Mouse (Mus musculus): ENCODE measurements at regions not wholly inside any gene's neighbourhood (a gene's known extent, or its start where the extent isn't known, plus 50 kb on each side); places are given as distances from the start of the nearest gene placed in this dataset.

DNA sequence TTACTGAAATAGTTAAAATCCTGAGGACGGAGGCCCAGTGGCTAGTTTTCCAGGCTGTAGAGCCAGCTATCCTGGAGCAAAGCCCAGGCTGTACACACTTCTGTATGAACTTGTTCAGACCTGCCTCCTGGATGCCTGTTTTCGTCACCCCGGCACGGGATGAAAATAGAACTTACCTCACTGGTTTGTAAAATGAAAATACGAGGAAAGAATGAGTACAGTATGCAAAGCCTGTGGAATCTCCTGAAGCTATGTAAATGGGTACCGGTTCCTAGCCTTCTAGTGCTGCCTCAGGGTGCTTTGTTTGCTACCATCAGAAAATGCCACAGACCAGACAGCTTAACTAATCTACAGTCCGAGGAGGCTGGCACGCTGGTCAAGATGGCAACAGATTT is 276.0 kb upstream of the Cdyl start:
- H3K4me2 ChIP-seq (ENCODE audit: low read depth, low read length), result no peak overlapping the region
- H3K27me3 ChIP-seq (ENCODE audit: control insufficient read depth, insufficient read depth, low read length), result no peaks in the 10 kb centered on the region
- no peaks in the 10 kb centered on the region for H3K4me1 ChIP-seq (ENCODE audit: control insufficient read depth, insufficient read depth, low read length)
- no peaks in the 10 kb centered on the region for H3K9me3 ChIP-seq (ENCODE audit: control insufficient read depth, low read length)
- 71% methylated on average over 8 of the region's 8 CpGs for WGBS
- no peak overlapping the region for H3K4me3 ChIP-seq (ENCODE audit: low read depth, low read length)
- no peak for ATAC-seq (ENCODE audit: low read depth)
- no peak overlapping the region for H3K9ac ChIP-seq (replicated peaks; ENCODE audit: low read depth, low read length)
- no peak overlapping the region for H3K27ac ChIP-seq (ENCODE audit: low read depth, low read length)
- no peaks in the 10 kb centered on the region for H3K36me3 ChIP-seq (ENCODE audit: control insufficient read depth, insufficient read depth, low read length)

DNA sequence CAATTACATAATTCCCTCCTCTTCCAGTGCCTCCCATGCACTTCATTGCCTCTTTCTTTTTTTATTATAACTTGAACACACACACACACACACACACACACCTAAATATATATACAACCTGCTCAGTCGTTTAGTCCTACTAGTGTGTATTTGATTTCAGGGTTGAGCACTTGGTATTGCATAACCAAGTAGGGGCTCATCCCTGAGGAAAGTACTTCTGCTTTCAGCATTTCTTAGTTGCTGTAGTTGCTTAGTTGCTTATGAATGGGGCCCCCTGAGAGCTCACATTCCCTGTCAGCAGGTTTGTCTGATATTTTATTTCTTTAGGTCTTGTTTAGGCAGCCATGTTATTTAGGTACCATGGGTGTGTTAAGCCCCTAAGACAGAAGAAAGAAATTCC is 271.3 kb upstream of the Cdyl start:
- no peaks in the 10 kb centered on the region for H3K27me3 ChIP-seq (ENCODE audit: control insufficient read depth, insufficient read depth, low read length)
- H3K36me3 ChIP-seq (ENCODE audit: control insufficient read depth, insufficient read depth, low read length), result no peaks in the 10 kb centered on the region
- WGBS, result 69% methylated on average over 1 of the region's 1 CpGs
- ATAC-seq (ENCODE audit: low read depth), result no peak
- H3K27ac ChIP-seq (ENCODE audit: low read depth, low read length), result no peak overlapping the region
- H3K4me3 ChIP-seq (ENCODE audit: low read depth, low read length), result no peak overlapping the region
- H3K9me3 ChIP-seq (ENCODE audit: control insufficient read depth, low read length), result no peaks in the 10 kb centered on the region
- no peak overlapping the region for H3K4me2 ChIP-seq (ENCODE audit: low read depth, low read length)
- no peak overlapping the region for H3K9ac ChIP-seq (replicated peaks; ENCODE audit: low read depth, low read length)
- no peaks in the 10 kb centered on the region for H3K4me1 ChIP-seq (ENCODE audit: control insufficient read depth, insufficient read depth, low read length)

DNA sequence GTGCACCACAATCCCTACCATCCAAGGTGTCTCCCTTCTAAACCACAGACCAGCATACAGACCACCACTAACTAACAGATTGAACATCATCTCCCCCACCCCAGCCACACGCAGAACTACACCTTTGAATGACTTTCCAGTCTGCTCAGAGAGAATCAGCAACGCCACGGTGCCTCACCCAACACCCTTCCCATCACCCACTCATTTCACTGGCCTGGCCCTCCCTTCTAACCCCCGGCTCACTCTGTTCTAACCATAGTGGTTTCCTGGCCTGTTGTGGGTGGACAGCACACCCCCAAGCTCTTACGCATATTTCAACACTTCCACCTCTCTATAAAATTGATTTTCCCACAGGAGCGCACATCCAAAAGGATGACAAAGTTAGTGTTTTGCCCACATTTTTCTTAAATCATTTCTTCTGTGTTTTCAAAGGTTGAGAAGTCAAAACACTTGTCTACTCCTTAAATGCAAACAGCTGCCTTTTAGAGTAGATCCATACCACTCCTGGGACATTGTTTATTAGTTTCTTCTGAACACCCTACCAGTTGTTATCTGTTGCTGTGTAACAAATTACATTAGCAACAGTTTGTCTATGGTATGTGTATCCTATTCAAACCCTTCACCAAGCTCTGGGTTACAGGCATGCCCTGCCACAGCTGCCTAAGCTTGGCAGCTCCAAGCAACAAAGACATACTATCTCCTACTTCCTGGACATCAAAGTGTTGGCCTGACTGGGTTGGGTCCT is 269.7 kb upstream of the Cdyl start:
- Histone ChIP-seq H3K4me1 (ENCODE audit: control insufficient read depth, insufficient read depth, low read length) (no peaks in the 10 kb centered on the region), H3K36me3 (ENCODE audit: control insufficient read depth, insufficient read depth, low read length) (no peaks in the 10 kb centered on the region), H3K9me3 (ENCODE audit: control insufficient read depth, low read length) (no peaks in the 10 kb centered on the region), H3K4me2 (ENCODE audit: low read depth, low read length) (no peak overlapping the region), H3K4me3 (ENCODE audit: low read depth, low read length) (no peak overlapping the region), H3K27me3 (ENCODE audit: control insufficient read depth, insufficient read depth, low read length) (no peaks in the 10 kb centered on the region), H3K27ac (ENCODE audit: low read depth, low read length) (no peak overlapping the region), H3K9ac (replicated peaks; ENCODE audit: low read depth, low read length) (no peak overlapping the region)
- no peak for ATAC-seq (ENCODE audit: low read depth)
- 93% methylated on average over 6 of the region's 6 CpGs for WGBS

- H3K9me3 ChIP-seq (ENCODE audit: control insufficient read depth, low read length), result no peaks in the 10 kb centered on the region
- H3K4me2 ChIP-seq (ENCODE audit: low read depth, low read length), result no peak overlapping the region
- no peak overlapping the region for H3K9ac ChIP-seq (replicated peaks; ENCODE audit: low read depth, low read length)
- H3K27me3 ChIP-seq (ENCODE audit: control insufficient read depth, insufficient read depth, low read length), result no peaks in the 10 kb centered on the region
- WGBS, result 80% methylated on average over 4 of the region's 4 CpGs
- H3K4me1 ChIP-seq (ENCODE audit: control insufficient read depth, insufficient read depth, low read length), result no peaks in the 10 kb centered on the region
- H3K27ac ChIP-seq (ENCODE audit: low read depth, low read length), result no peak overlapping the region
- H3K4me3 ChIP-seq (ENCODE audit: low read depth, low read length), result no peak overlapping the region
- no peaks in the 10 kb centered on the region for H3K36me3 ChIP-seq (ENCODE audit: control insufficient read depth, insufficient read depth, low read length)
- no peak for ATAC-seq (ENCODE audit: low read depth)
These were observed 269.1 kb upstream of the Cdyl start for GRCm38 (mm10) chr13:35390526-35390880.

DNA sequence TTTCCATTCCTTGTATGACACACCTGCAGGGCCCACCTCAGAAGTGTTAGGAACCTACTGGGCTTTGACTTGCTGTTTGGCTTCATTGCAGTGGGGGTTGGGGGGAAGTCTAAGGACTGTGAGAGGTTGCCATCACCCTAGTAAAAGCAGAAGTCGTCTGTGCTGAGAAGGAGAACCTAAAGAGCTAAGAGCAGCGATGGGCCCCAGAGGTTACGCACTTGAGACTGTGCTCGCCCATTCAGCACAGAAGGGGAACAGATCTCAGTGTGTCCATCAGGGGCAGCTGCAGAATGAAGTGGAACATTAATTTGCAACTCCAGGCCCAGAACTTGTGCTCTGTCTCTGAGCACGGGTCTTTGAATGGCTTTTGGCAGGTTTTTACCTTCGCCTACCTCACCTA is 267.5 kb upstream of the Cdyl start:
- no peaks in the 10 kb centered on the region for H3K27me3 ChIP-seq (ENCODE audit: control insufficient read depth, insufficient read depth, low read length)
- H3K9ac ChIP-seq (replicated peaks; ENCODE audit: low read depth, low read length), result no peak overlapping the region
- 89% methylated on average over 6 of the region's 6 CpGs for WGBS

GRCm38 (mm10) chr13:35395192-35395591 is 264.4 kb upstream of the Cdyl start:
- 78% methylated on average over 4 of the region's 4 CpGs for WGBS
- no peak overlapping the region for H3K27ac ChIP-seq (ENCODE audit: low read depth, low read length)
- H3K4me3 ChIP-seq (ENCODE audit: low read depth, low read length), result no peak overlapping the region
- H3K27me3 ChIP-seq (ENCODE audit: control insufficient read depth, insufficient read depth, low read length), result no peaks in the 10 kb centered on the region
- H3K4me2 ChIP-seq (ENCODE audit: low read depth, low read length), result no peak overlapping the region
- no peaks in the 10 kb centered on the region for H3K9me3 ChIP-seq (ENCODE audit: control insufficient read depth, low read length)
- no peak overlapping the region for H3K9ac ChIP-seq (replicated peaks; ENCODE audit: low read depth, low read length)
- no peaks in the 10 kb centered on the region for H3K36me3 ChIP-seq (ENCODE audit: control insufficient read depth, insufficient read depth, low read length)
- no peak for ATAC-seq (ENCODE audit: low read depth)
- no peaks in the 10 kb centered on the region for H3K4me1 ChIP-seq (ENCODE audit: control insufficient read depth, insufficient read depth, low read length)

More for the DNA sequence above, 267.5 kb upstream of the Cdyl start:
- H3K4me3 ChIP-seq (ENCODE audit: low read depth, low read length), result no peak overlapping the region
- H3K4me1 ChIP-seq (ENCODE audit: control insufficient read depth, insufficient read depth, low read length), result no peaks in the 10 kb centered on the region
- H3K9me3 ChIP-seq (ENCODE audit: control insufficient read depth, low read length), result no peaks in the 10 kb centered on the region
- ATAC-seq (ENCODE audit: low read depth), result no peak
- H3K36me3 ChIP-seq (ENCODE audit: control insufficient read depth, insufficient read depth, low read length), result no peaks in the 10 kb centered on the region
- no peak overlapping the region for H3K27ac ChIP-seq (ENCODE audit: low read depth, low read length)
- no peak overlapping the region for H3K4me2 ChIP-seq (ENCODE audit: low read depth, low read length)

GRCm38 (mm10) chr13:35395630-35396029 is 264.0 kb upstream of the Cdyl start:
- ATAC-seq (ENCODE audit: low read depth), result no peak
- no peaks in the 10 kb centered on the region for H3K36me3 ChIP-seq (ENCODE audit: control insufficient read depth, insufficient read depth, low read length)
- no peak overlapping the region for H3K4me2 ChIP-seq (ENCODE audit: low read depth, low read length)
- H3K9me3 ChIP-seq (ENCODE audit: control insufficient read depth, low read length), result no peaks in the 10 kb centered on the region
- H3K27me3 ChIP-seq (ENCODE audit: control insufficient read depth, insufficient read depth, low read length), result no peaks in the 10 kb centered on the region
- WGBS, result 27% methylated on average over 5 of the region's 5 CpGs
- no peak overlapping the region for H3K27ac ChIP-seq (ENCODE audit: low read depth, low read length)
- no peak overlapping the region for H3K4me3 ChIP-seq (ENCODE audit: low read depth, low read length)
- no peak overlapping the region for H3K9ac ChIP-seq (replicated peaks; ENCODE audit: low read depth, low read length)
- H3K4me1 ChIP-seq (ENCODE audit: control insufficient read depth, insufficient read depth, low read length), result no peaks in the 10 kb centered on the region

DNA sequence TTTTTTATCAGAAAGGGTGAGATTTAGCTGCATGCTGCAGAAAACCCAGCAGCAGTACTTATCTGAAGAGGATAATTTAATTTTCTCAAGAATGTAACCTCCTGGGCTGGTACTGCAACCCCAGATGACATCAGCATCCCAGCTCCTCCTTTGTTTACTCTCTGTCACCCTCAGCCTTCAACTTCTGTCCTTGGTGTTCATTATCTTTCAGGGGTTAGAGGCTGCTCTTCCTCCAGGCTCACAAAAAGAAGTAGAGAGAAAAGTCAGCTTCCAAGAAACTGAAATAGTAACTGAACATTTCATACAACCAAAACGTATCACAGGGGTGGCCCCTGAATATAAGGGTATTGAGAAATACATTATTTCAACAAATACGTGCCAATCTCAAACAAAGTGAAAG is 262.5 kb upstream of the Cdyl start:
- H3K27me3 ChIP-seq (ENCODE audit: control insufficient read depth, insufficient read depth, low read length), result no peaks in the 10 kb centered on the region
- no peaks in the 10 kb centered on the region for H3K36me3 ChIP-seq (ENCODE audit: control insufficient read depth, insufficient read depth, low read length)
- H3K4me3 ChIP-seq (ENCODE audit: low read depth, low read length), result no peak overlapping the region
- no peak overlapping the region for H3K4me2 ChIP-seq (ENCODE audit: low read depth, low read length)
- no peak overlapping the region for H3K27ac ChIP-seq (ENCODE audit: low read depth, low read length)
- no peak for ATAC-seq (ENCODE audit: low read depth)
- H3K9ac ChIP-seq (replicated peaks; ENCODE audit: low read depth, low read length), result no peak overlapping the region
- no peaks in the 10 kb centered on the region for H3K4me1 ChIP-seq (ENCODE audit: control insufficient read depth, insufficient read depth, low read length)
- no peaks in the 10 kb centered on the region for H3K9me3 ChIP-seq (ENCODE audit: control insufficient read depth, low read length)
- 94% methylated on average over 2 of the region's 2 CpGs for WGBS

- Histone ChIP-seq H3K36me3 (ENCODE audit: control insufficient read depth, insufficient read depth, low read length) (no peaks in the 10 kb centered on the region), H3K27ac (ENCODE audit: low read depth, low read length) (no peak overlapping the region), H3K4me3 (ENCODE audit: low read depth, low read length) (no peak overlapping the region), H3K9ac (replicated peaks; ENCODE audit: low read depth, low read length) (no peak overlapping the region), H3K9me3 (ENCODE audit: control insufficient read depth, low read length) (no peaks in the 10 kb centered on the region), H3K4me1 (ENCODE audit: control insufficient read depth, insufficient read depth, low read length) (no peaks in the 10 kb centered on the region), H3K27me3 (ENCODE audit: control insufficient read depth, insufficient read depth, low read length) (no peaks in the 10 kb centered on the region), H3K4me2 (ENCODE audit: low read depth, low read length) (no peak overlapping the region)
- ATAC-seq (ENCODE audit: low read depth), result no peak
- 77% methylated on average over 8 of the region's 8 CpGs for WGBS
These were observed 261.4 kb upstream of the Cdyl start for GRCm38 (mm10) chr13:35398192-35398591.

Measured in neural tube, embryonic 14.5 days (tissue).